Mouse (Mus musculus) left cerebral cortex, adult 11 months (tissue): ENCODE measurements around the gene Epb41l3.

ENCODE experiments used
- DNase-seq: peaks from one replicate; pipeline ENCODE4 v3.0.0; 2022; ENCODE audit warnings: low spot score

Epb41l3 gene

DNA sequence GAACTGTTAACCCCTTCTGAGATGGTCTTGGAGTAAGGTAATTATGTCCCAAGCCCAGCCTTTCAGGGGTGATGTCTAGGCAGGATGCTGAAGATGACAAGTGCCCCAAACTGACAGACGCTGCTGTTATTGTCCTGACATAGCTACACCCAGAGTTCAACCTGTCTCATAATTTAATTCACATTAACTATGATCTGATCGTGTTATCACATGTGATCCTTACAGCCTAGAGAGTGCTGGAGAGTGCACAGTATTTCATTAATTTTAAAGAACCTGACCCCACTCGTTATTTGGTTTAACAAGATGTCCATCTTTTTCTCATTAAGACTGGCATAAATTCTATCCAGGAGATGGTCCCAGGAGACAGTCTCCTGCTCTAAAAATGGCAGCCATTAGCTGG is 112.3 kb downstream of the Epb41l3 start:
- no peak for DNase-seq

DNA sequence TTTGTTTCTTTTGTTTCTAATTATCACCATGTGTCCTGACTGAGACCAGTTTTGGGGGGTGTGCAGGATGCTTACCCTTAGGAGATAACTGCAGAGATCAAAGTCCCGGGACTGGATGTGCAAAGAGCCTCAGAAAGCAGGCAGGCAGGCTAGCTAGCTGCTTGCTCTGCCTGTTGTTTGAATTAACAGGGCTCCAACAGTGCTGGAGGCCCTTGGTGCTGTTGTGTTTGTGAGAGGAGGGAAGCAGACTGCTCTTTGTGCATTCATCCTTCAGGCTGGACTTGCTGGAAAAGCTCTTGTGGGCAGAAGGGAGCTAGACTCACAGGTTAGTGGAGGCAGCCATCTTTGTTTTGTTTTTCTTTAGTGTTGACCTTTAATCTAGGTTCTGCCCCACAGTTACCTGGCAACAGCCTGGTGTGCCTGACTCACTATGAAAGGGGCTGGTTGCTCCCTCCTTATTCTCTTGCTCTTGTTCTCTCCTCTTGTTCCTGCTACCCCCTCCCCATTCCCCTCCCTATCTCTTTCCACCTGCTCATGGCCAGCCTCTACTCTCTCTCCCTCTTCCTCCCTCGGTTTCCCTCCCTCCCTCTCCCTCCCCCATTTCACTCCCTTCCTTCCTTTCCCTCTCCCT is 117.5 kb downstream of the Epb41l3 start:
- DNase-seq: no peak

DNA sequence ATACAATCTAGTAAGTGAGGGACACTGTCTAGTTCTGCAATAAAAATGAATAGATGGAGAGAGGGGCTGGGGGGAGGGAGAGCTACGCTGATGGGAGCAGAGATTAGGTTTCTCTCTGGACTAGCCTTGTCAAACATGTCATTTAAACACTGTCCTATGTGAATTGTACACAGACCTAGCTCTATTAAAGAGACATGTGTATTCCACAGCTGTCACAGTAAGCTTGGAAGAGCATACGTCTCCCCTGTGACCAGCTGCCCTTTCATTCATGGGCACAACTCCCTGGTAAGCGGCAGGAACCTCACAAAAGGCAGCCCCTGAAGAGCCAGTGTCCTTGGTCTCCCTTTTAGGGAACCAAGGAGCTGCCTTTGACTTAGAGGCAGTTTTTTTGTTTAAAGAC is 119.1 kb downstream of the Epb41l3 start:
- no peak for DNase-seq

DNA sequence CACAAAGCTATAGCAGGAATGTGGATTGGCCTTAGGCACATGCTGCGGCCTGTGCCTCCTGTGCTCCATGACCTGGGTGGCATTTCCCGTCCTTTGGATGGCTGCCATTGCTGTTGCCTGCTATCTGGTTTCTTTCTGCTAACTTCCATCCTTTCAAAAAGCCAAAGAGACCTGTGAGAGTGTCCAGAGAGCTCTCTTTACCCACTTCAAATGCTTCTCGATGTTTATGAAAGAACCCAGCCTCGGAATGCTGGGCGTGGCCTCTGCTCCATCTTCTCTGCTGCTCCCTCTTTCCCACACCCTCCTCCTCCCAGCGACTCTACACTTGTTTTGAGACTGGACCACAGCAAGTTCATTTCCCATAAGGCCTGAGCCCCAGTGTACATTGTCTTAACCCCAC is 120.3 kb downstream of the Epb41l3 start:
- no peak for DNase-seq

DNA sequence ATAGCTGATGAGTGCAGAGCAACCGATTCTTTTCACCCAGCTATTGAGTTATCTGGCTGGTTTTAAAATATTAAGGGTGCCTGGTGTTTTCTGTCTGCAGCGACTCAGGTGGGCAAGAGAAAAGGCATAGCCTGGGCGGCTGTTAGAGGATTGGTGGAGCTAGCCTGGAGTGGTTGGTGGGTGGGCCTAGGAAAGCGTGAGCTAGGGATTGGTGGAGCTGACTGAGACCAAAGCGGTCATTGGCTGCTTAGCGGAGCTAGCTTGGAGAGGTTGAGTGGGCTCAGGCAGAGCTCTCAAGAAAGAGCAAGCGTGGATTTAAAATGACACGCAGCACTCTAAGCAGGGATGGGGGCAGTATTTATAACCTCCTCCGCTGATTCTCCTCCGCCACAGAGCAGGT is 121.2 kb downstream of the Epb41l3 start:
- DNase-seq: peak; percentile 17

DNA sequence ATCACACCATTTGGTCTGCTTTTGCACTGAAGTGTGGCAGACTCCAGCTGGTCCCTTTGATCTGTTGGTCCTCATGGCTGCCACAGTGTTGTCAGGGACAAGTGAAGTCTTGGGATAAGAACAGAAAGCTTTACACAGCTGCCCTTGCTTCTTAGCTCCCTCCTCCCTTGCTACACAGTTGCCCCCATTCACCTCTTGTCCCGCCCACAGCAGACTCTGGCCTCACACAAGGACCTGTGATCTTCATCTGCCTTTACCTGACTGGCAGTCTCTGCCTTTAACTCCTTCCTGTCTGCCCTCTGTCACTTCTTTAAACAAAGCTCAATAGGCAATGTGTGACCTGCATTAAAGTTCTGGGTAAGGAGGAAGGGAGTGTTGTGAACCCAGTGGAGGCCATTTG is 123.3 kb downstream of the Epb41l3 start:
- no peak for DNase-seq

DNA sequence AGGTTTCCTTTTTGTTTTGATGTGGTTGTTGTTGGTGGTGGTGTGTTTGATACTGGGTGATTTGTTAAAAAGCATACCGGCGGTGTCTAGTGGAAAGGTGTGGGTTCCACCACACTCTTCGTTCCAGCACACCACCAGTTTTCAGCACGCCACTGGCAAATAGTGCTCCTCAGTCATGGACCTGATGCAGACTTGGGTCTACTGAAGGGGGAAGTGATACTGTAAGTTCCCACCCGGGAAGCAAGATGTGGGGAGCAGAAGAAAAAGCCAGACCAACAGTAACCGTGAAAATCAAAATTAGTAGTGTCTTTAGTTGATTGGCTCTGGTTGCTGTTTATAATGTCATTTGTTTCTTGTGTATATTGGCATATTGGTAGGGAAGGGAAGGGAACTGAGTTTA is 124.3 kb downstream of the Epb41l3 start:
- no peak for DNase-seq

DNA sequence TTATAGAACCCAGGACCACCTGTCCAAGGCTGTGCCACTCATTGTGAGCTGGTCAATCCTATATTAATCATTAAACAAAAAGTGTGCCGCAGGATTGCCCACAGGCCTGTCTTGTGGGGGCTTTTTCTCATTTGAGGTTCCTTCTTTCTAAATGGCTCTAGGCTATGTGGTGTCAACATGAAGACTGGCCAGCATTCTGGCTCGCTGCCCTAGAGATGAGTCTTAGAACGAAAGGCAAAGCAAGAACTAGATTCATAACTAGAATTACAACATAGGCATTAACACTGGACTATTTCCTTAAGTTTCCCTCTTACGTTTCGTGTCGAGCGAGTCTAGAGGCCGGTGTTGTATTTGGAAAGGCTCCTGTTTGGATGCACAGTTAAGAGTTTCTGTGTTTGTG is 125.5 kb downstream of the Epb41l3 start:
- DNase-seq: no peak

DNA sequence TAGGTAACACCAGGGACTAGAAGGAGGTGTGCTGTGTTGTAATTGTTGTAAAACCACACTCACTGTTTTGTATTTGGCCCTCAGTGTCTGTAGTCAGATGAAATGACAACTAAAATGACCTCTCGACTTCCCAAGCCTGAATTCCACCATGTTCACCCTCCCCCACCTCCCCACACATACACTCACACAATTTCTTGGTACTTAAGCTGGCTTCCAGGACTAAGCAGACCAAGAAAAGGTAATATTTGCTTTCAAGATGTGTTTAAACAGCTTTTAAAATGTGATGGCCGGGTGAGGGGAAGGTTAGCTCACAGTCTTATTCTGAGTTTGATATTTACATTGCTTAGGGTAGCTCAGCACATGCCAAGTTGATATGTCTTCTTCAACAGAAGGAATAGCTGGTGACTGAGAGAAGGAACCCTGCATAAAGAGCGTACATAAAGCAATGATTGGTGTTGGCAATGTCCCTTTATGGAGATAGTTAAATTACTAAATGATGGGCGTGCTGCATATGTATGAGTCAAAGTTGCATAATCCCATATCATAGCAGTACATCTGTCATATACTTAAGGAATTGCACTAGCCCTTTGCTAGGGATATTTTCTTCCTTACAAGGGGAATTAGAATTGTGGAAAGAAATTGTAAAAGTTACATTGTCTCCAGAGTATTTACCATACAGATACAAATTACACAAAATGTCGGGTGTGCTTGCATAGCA is 130.0 kb downstream of the Epb41l3 start:
- no peak for DNase-seq

DNA sequence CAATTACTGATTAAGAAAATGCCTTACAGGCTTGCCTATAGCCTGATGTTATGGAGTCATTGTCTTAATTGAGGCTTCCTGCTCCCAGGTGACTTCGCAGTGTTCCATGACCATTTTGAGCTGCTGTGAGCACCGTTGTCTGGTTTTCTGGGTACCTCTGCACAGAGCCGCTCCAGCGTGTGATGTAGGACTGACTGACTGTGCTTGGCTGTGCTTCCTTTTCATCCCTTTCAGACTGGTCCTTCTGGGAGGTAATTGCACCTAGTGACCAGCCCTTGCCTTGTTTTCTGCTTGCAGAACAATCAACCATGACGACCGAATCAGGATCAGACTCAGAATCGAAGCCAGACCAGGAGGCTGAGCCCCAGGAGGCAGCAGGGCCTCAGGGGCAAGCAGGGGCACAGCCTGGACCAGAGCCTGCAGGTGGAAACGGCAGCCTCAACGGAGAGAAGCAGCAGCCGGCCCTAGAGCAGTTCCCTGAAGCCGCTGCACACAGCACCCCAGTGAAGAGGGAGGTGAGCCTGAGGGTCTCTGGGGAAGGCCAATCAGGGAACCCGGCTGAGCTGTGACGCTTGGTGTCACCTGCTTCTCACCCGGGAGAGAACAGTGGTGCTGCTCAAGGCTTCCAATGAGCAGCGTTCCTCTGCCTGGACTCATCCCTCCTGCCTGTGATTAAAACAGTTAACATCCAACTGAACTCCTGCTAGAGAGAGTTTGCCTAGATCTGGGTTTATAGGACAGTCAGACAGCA is 132.3 kb downstream of the Epb41l3 start:
- DNase-seq: no peak

DNA sequence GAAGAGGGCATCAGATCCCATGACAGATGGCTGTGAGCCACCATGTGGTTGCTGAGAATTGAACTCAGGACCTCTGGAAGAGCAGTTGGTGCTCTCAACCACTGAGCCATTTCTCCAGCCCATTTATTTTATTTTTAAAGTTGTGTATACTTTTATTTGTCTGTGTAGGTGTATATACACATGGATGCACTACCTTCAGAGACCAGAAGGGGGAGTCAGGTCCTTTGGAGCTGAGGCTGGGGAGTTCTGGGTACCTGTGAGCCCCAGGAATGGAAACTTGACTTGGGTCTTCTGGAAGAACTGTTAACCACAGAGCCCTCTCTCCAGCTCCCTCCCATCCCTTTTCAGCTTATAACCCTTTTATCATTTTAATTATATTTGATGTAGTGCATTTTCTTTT is 135.6 kb downstream of the Epb41l3 start:
- DNase-seq: no peak

DNA sequence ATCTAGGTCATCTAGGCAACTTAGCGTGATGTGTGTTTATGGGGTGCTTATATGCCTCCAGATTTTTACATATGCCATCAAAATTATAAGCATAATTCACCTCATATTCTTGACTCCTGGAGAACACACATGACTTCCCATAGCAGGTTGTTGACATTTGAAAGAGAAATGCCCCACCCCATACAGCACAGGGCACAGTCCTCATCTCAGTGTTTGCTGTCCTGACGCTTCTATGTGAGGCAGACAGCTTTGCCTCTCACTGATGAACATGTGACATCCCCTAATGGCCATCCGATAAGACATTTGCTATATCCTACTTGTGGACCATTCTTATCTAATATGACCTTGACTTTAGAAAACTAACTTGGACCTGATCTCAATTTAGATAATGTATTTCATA is 140.6 kb downstream of the Epb41l3 start:
- DNase-seq: no peak

DNA sequence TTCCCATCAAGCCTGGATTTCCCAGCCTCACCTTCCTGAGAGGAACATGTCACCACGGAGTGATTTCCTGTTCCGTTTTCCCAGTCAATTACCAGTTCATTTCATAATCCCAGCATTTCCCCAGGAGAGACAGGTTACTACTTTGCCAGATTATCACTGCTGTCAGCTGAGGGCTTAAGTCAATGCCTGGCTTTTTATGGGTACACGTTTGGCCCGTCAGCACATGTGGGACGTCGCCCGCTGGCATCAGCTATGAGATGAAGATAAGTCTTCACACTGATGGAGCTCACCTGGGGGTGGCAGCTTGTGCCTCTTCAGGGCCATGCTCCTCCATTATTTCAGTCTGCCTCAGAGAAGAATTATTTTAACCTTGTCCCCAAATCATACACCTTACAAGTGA is 145.4 kb downstream of the Epb41l3 start:
- DNase-seq: no peak

DNA sequence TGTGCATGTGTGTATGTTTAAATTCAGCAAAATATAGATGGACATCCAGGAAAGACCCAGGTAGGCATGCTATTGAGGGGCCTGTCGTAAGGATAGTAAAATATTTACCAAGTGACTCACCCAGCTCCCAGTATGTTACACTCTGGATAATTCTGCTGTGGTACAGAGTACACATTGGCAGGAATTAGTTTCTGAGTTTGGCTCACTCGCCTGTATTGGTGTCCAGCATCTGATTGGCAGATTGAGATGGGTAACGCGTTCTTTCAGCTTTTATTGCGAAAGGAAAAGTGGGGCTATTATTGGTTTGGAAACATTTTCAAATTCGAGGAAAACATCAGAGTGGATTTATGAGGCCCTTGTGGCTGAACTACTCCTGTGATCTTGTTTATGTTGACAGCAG is 145.9 kb downstream of the Epb41l3 start:
- no peak for DNase-seq

DNA sequence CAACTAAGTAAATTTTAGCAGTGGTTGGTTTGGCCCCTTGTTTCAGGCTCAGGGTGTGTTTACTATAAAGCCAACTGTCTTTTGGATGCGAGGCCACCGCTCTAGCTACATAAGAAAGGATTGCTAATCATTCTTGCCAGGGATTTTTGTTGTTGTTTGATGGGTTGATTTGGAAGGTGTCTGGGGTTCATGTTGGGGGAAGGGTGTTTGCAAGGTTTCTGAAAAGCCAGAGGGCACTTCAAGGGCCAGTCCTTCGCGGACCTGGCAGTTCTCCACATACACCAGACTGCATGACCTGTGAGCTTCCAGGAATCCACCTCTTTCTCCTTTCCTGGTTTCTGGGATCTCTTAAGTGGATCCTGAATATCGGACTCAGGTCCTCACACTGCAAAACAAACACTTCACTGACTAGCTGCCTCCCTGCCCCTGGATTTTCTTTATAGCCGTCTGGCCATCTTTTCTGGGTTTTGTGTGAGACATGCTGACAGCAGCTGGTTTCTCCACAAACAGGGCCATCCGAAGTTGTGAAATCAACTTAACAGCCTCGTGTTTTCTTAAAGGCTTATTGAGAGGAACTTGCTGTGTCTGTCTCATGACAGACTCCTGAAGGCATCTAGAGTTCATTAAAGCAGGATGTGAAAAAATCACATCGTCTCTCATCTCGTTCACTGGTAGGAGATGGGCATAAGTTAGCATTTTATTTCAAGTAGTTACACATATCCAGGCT is 146.6 kb downstream of the Epb41l3 start:
- no peak for DNase-seq

DNA sequence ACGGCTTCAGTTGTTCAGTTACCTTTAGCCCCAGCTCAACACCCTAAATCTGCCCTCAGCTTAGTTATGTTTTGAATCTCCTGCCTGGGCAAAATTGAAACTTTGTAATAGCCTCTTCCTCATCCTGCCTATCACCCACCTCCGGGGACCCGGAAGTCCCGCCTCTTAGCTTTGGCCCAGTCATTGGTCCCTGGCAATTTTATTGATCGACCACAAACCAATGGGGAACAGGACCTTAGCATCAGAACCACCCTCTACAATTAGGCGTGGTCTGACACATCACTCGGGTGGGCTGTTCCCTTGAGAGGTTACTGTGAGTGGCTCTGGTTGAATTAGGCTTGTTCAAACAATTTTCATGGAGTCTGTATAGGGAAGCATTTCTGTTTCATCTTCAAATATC is 150.5 kb downstream of the Epb41l3 start:
- no peak for DNase-seq

DNA sequence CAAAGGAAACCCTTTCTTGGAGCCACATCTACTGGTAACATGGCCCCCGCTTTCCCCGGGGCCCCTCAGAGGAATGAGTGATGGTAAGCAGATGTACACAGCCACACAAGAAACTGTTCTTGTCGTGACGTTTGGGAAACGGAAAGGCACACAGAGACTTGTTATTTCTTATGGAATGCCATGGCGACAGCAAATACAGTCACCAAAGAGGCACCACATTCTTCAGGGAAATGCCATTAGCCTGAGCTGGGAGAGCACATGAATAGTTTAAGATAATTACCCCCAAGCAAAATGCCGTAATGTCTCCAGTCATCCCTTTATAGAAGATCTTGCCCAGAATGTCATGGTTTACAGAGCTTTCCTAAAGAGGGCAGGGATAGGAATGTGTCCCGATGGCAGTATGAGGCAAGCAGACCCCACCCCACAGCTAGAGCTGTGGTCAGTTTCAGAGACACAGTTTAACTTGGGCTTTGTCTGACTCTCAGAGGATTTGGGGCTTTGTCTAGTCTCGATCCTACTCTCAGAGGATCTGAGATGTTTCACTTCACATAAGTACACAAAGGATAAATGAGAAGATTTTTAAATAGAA is 152.0 kb downstream of the Epb41l3 start:
- no peak for DNase-seq

DNA sequence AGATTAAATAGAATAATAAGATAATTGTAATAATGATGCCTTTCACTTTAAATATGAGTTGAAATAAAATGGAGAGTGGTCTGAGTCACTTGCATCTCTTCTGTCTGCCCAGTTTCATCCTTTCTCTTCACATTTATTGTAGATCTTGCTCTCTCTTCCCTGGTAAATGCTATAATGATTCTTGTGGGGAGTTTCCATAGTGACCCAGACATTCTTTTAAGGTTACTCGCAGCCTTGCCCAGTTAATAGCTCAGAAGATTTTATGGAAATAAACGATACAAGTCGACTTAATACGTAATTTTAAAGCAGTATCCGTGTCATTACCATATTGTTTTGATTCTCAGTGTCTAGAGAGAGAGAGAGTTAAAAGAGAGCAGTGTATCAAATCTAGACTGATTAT is 154.0 kb downstream of the Epb41l3 start:
- DNase-seq: no peak

DNA sequence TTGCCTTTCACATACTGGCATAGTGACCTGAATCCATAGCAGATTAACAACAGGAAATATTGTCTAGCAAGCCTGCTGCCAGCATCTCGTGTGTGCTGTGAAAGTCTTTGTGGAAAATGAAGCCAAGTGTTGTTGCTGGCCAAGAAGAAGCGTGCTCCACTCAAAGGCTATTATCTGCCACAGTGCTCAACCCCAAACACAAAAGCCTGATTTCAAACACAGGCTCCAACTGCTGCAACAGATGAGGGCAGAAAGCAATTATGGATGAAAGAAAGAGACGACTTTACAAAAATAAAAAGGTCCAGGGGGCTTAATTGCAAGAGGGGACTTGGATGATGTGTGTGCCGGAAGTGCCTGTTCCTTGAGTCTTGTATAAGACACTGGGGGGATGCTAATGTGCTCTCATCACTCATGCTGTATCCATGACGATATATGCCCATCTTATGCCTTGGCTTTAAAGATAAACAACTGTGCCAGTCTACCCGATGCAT is 154.7 kb downstream of the Epb41l3 start:
- no peak for DNase-seq

DNA sequence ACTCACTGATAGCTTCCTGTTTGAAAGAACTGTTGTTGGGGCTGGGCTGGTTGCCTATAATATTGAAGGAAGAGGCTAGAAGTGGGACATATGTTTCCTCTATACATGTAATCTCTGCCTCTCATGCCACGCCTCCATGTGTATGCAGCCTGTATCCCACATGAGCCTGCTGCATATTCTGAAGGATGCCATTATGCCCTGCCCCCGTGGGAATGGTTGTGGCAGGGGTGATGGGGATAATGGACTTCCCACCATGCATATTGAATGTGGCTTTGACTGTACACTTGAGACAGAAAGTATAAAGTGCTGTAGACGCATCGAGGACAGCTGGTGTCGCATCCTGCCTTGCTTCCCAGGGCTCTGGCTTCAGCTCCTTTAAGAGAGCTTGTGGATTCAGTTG is 155.9 kb downstream of the Epb41l3 start:
- no peak for DNase-seq

DNA sequence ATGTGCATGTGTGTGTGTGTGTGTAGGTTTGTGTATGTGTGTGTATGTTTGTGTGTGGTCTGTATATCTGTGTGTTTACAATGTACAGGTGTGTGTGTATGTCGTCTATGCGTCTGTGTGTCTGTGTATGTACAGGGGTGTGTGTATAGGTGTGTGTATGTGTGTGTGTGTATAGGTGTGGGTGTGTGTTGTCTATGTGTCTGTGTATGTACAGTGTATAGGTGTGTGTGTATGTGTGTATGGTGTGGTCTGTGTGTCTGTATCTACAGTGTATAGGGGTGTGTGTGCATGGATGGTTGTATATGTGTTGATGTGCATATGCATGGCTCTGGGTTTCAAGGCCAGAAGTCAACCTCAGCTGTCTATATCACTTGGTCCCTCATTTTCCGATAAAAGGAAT is 161.7 kb downstream of the Epb41l3 start:
- no peak for DNase-seq

DNA sequence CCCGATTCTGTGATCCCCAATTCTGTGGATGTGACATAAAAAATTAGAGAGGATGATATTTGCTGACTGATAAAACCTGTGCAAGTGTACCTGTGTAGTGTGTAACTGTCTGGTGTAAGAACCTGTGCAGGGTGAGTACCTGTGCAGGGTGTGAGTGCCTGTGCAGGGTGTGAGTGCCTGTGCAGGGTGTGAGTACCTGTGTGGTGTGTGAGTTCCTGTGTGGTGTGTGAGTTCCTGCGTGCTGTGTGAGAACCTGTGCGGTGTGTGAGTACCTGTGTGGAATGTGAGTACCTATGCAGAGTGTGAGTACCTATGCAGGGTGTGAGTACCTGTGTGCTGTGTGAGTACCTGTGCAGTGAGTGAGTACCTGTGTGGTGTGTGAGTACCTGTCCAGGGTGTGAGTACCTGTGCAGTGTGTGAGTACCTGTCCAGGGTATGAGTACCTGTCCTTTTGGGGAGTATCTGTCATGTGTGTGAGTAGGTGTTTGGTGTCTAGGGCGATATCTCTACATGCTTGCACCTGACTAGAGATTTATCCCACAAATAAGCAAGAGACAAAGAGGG is 163.4 kb downstream of the Epb41l3 start:
- DNase-seq: no peak
